Mouse (Mus musculus) stomach, postnatal 0 days (tissue): Measurements from ENCODE around the gene Arl6ip5. TPM values are rescaled to one million over a fixed set of nuclear protein-coding genes. Genes with fewer than 3 reads are reported as not detected.

Source experiments
- ATAC-seq: fragments of 200-750 bp; cut with Nextera tagmentation; 2 replicates; pipeline ENCODE4 v1.8.0; 2017; ENCODE audit not compliant: low FRiP score, low TSS enrichment
- DNase-seq: peaks from one replicate; pipeline ENCODE4 v3.0.0-alpha.2; 2016; ENCODE audit warnings: low spot score
- H3K27ac ChIP-seq: fragments of 300-500 bp; sonication (generic); replicated peaks from 2 replicates; pipeline ENCODE4 v1.5.1; 2014; ENCODE audit warnings: mild to moderate bottlenecking, control low read depth
- H3K27me3 ChIP-seq: fragments of 300-500 bp; sonication (generic); 2 replicates; pipeline ENCODE4 v1.6.1; 2014; ENCODE audit warnings: low read length; ENCODE audit not compliant: control insufficient read depth, insufficient read depth
- H3K36me3 ChIP-seq: fragments of 300-500 bp; sonication (generic); 2 replicates; pipeline ENCODE4 v1.6.1; 2014; ENCODE audit warnings: low read length, mixed read lengths; ENCODE audit not compliant: control insufficient read depth, insufficient read depth
- H3K4me1 ChIP-seq: fragments of 300-500 bp; sonication (generic); replicated peaks from 2 replicates; pipeline ENCODE4 v1.6.1; 2014; ENCODE audit warnings: antibody characterized with exemption; ENCODE audit not compliant: control insufficient read depth, insufficient read depth
- H3K4me2 ChIP-seq: fragments of 300-500 bp; sonication (generic); replicated peaks from 2 replicates; pipeline ENCODE4 v1.6.1; 2014; ENCODE audit warnings: low read depth, mild to moderate bottlenecking, control low read depth, moderate library complexity
- H3K4me3 ChIP-seq: fragments of 300-500 bp; sonication (generic); 2 replicates; pipeline ENCODE4 v1.5.1; 2014; ENCODE audit warnings: low read depth, low read length, control low read depth
- H3K9ac ChIP-seq: fragments of 300-500 bp; sonication (generic); 2 replicates; pipeline ENCODE4 v1.6.1; 2014; ENCODE audit warnings: mild to moderate bottlenecking, low read length, control low read depth, mixed read lengths
- H3K9me3 ChIP-seq: fragments of 300-500 bp; sonication (generic); 2 replicates; pipeline ENCODE4 v1.6.1; 2016; ENCODE audit warnings: low read length; ENCODE audit not compliant: control insufficient read depth
- CTCF ChIP-seq: IDR thresholded peaks from 2 replicates; pipeline ENCODE4 v1.5.1; 2016; ENCODE audit warnings: antibody characterized with exemption, low read depth, mild to moderate bottlenecking, moderate library complexity
- EP300 ChIP-seq: optimal IDR thresholded peaks from 2 replicates; pipeline ENCODE3; 2016; ENCODE audit warnings: antibody characterized with exemption
- WGBS: fragments of 180-500 bp; shearing (Covaris S2); extraction: QIAGEN DNeasy Blood & Tissue Kit; methylation state at CpG from one replicate; pipeline ENCODE4 v1.1.7; 2014; 5-methylcytosine and 5-hydroxymethylcytosine counted together
- polyA plus RNA-seq: library from polyadenylated mRNA; unstranded; fragments of >200 nt; fragmentation: Nextera tagmentation; extraction: Ambion mirVana; gene quantifications from 2 replicates; pipeline ENCODE4 v1.2.1, GENCODE M21; 2015

Arl6ip5 gene
- polyA plus RNA-seq, 1 experiment from 2014 or later: 69.0 TPM

DNA sequence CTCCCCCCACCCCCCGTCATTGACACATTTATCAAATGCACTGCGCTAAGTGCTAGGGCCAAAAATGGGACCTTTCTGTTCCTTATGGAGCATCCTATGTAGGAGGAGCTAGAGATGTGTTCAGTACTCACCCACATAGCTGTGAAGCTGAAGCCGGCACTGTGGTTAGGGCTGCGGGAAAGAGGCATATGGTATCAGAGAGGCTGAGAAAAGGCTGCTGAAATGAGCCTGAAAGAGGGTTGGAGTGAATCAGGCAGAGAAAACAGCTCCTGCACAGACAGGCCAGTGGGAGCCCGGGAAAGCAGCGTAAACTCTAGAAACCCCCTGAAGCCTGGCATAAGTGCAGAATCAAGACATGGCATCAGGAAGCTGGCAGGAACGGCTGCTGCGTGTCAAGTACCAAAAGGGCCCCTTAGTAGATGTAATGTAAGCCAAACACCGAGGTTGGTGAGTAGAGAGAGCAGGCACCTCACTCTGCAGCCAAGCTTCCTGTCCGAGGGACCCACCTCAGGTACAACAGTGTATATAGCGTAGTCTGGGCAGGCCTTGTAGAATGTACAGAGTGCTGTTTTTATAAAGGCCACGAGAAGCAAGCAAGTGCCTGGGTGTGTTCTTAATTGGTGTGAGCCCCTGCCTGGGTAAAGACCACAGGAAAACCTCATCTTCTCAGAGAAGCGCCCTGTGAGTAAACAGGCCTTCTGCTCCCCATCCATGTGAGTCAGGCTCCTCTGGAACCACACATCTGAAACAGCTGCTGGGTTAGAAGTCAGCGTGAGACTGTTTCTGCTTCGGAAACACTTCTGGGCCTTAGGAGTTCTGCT lies 10.9 kb downstream of the Arl6ip5 start:
- H3K4me1 ChIP-seq: 0 out of 2 replicates have a peak, but pooled peaks cover 4% of the 10 kb centered on the region
- WGBS: 55% methylated on average over 15 of the region's 15 CpGs
- no peaks in the 10 kb centered on the region for H3K27me3 ChIP-seq
- 0 out of 2 replicates have a peak overlapping the region, but pooled peaks have one; percentile 13 for H3K27ac ChIP-seq
- ATAC-seq (0 out of 2 replicates have a peak, but pooled peaks have one; percentile 40), DNase-seq (no peak)
- no peak overlapping the region for H3K4me3 ChIP-seq
- no peak overlapping the region for H3K4me2 ChIP-seq
- TF ChIP-seq CTCF: no peak
- TF ChIP-seq EP300: no peak
- H3K9me3 ChIP-seq: no peaks in the 10 kb centered on the region
- H3K9ac ChIP-seq: no peak overlapping the region
- H3K36me3 ChIP-seq: no peaks in the 10 kb centered on the region

DNA sequence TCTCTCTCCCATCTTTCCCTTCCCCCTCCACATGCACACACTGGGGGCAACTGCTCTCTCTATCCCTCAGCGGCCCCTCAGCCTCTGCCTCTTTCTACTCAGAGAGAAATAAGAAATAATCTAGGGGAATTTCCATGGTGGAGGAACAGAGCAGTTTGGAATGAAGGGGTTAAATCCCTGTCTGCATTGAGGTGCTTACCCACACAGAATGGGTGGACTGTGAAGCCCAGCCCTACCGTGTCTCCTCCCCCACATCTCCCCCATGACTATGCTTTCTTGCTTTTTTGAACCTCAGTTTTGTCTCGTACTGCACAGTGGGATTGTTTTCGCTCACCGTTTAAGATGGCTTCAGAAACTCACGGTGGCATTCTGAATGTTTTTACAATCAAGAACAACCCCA lies 11.8 kb downstream of the Arl6ip5 start:
- ATAC-seq: peak; percentile 26; the same call in 1 of the 2 replicates
- Histone ChIP-seq H3K9me3 (no peaks in the 10 kb centered on the region), H3K27ac (no peak overlapping the region; the same call in 1 of the 2 replicates), H3K4me2 (no peak overlapping the region), H3K4me1 (0 out of 2 replicates have a peak, but pooled peaks cover 4% of the 10 kb centered on the region), H3K36me3 (no peaks in the 10 kb centered on the region), H3K4me3 (no peak overlapping the region), H3K27me3 (no peaks in the 10 kb centered on the region), H3K9ac (no peak overlapping the region)
- DNase-seq: no peak
- 54% methylated on average over 6 of the region's 6 CpGs for WGBS
- no peak for TF ChIP-seq CTCF
- TF ChIP-seq EP300: no peak

DNA sequence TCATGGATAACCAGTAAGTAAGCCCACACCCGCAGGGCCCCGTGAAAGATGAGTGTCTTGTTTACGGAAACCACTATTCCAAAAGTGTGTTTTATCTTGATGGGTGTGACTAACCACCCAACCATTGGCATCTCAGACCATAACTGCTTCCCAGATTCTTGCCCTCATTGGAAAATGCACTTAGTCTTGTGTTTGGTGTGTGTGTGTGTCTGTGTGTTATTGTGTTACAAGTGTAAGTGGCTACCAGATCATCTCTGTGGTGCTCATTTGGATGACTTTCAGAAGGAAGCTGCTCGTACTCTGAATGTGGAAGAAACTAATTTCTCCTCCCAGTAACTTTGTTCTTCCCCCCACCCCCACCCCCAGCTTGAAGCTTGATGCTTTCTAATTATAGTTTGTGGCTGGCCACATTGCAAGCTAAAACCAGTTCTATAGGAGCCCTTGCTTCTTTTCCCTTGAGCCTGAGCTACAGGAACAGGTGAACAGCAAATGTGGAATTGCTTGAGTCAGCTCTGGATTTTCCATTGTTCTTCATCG lies 12.5 kb downstream of the Arl6ip5 start:
- 34% methylated on average over 5 of the region's 5 CpGs for WGBS

DNA sequence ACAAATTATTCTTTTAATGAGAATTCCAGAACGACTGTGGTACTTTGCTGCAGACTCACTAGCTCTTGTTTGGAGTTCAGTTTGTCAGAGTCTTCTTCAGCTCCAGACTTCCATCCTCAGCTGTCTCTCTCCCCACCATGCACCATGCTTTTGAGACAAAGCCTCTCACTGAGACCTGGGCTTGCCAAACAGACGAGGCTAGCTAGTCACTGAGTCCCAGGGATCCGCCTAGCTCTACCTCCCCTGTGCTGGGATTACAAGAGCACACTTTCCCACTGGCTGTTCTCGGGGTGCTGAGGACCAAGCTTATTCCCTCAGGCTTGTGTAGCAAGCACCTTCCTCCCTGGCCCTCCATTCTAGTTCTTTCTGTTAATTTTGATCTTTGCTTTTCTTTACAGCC lies 13.1 kb downstream of the Arl6ip5 start:
- Histone ChIP-seq H3K27me3 (no peaks in the 10 kb centered on the region), H3K4me2 (no peak overlapping the region), H3K27ac (no peak overlapping the region), H3K9me3 (no peaks in the 10 kb centered on the region), H3K36me3 (no peaks in the 10 kb centered on the region), H3K4me3 (no peak overlapping the region), H3K9ac (no peak overlapping the region), H3K4me1 (0 out of 2 replicates have a peak, but pooled peaks cover 4% of the 10 kb centered on the region)
- ATAC-seq (no peak), DNase-seq (no peak)
- TF ChIP-seq CTCF: no peak
- TF ChIP-seq EP300: no peak
- WGBS: 76% methylated on average over 4 of the region's 4 CpGs

More for the DNA sequence above, 12.5 kb downstream of the Arl6ip5 start:
- no peak for TF ChIP-seq EP300
- TF ChIP-seq CTCF: no peak
- H3K9me3 ChIP-seq: no peaks in the 10 kb centered on the region
- no peak overlapping the region; the same call in 1 of the 2 replicates for H3K4me2 ChIP-seq
- no peaks in the 10 kb centered on the region for H3K27me3 ChIP-seq
- H3K36me3 ChIP-seq: no peaks in the 10 kb centered on the region
- H3K4me3 ChIP-seq: no peak overlapping the region
- 0 out of 2 replicates have a peak, but pooled peaks cover 4% of the 10 kb centered on the region for H3K4me1 ChIP-seq
- H3K9ac ChIP-seq: no peak overlapping the region
- no peak overlapping the region for H3K27ac ChIP-seq
- no peak for ATAC-seq
- DNase-seq: no peak

DNA sequence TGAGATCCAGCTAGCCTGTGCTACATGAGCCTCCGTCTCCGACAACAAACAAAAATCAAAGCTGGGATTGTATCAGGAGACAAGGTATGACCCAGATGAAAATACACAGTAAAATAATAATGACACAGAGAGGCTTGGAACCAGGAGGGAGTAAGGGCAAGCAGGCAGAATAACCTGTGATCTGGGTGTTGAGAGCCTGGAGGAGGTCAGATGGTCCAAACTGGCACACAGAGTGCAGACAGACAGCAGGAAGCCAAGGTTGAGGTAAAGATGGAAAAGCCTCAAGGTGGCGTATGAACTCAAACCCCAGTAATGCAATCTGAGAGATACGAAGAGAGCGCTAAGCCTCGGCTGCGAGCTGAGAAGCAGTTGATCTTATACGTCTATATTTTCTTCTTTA lies 14.0 kb downstream of the Arl6ip5 start:
- Histone ChIP-seq H3K9me3 (no peaks in the 10 kb centered on the region), H3K4me2 (no peak overlapping the region), H3K4me3 (no peak overlapping the region), H3K27me3 (no peaks in the 10 kb centered on the region), H3K4me1 (0 out of 2 replicates have a peak, but pooled peaks cover 4% of the 10 kb centered on the region), H3K36me3 (0 out of 2 replicates have a peak, but pooled peaks cover 2% of the 10 kb centered on the region), H3K9ac (no peak overlapping the region), H3K27ac (no peak overlapping the region)
- ATAC-seq (no peak), DNase-seq (no peak)
- TF ChIP-seq EP300 (no peak), CTCF (no peak)
- WGBS: 96% methylated on average over 8 of the region's 8 CpGs

DNA sequence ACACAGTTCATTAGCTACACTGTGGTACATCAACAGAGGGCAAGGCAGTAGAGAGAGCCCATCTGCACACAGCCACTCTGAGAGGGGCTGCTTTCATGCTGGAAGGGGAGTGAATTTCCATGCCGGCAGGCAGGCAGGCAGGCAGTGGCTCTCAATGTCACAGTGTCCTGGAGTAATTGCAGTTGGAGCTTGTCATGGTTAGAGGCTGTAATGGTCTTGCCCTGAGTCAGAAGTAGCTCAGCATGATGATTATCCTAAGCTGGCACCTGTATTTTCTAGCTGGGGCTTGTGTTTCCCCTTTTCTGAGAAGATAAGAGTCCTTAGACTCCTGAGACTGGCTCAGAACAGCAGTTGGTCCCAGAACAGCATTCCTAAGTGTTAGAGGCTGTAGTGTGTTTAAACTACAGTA lies 15.6 kb downstream of the Arl6ip5 start:
- H3K9me3 ChIP-seq: no peaks in the 10 kb centered on the region
- H3K9ac ChIP-seq: no peak overlapping the region
- no peaks in the 10 kb centered on the region for H3K27me3 ChIP-seq
- ATAC-seq: no peak
- no peak for TF ChIP-seq CTCF
- TF ChIP-seq EP300: no peak
- H3K4me3 ChIP-seq: no peak overlapping the region
- no peak overlapping the region for H3K4me2 ChIP-seq
- WGBS: 71% methylated on average over 1 of the region's 1 CpGs
- DNase-seq: no peak
- H3K36me3 ChIP-seq: peaks cover 2% of the 10 kb centered on the region; the same call in 1 of the 2 replicates
- no peak overlapping the region for H3K27ac ChIP-seq
- 0 out of 2 replicates have a peak, but pooled peaks cover 4% of the 10 kb centered on the region for H3K4me1 ChIP-seq
